Mouse (Mus musculus) c-Kit-positive CD71-negative TER-119-negative erythroid progenitor cells, embryonic 14.5 days (primary cell): ENCODE results near the gene Ucp2.
A peak's percentile ranks its signal among the peaks of the same experiment; 100 is the strongest.

ENCODE experiments used
- DNase-seq: peaks from one replicate; pipeline ENCODE4 v3.0.0-alpha.2; 2013; ENCODE audit warnings: low read depth

Gene Ucp2

GRCm38 (mm10) chr7:100503076-100503475, 9.9 kb downstream of the Ucp2 start:
- DNase-seq, result no peak

- DNase-seq, result no peak
These were observed 11.8 kb downstream of the Ucp2 start for GRCm38 (mm10) chr7:100504740-100505487.

GRCm38 (mm10) chr7:100506494-100506893, 13.4 kb downstream of the Ucp2 start:
- no peak for DNase-seq

- DNase-seq, result no peak
These were observed 15.5 kb downstream of the Ucp2 start for GRCm38 (mm10) chr7:100508670-100509069.

- DNase-seq, result no peak
These were observed 18.5 kb downstream of the Ucp2 start for GRCm38 (mm10) chr7:100511602-100512001.

DNA sequence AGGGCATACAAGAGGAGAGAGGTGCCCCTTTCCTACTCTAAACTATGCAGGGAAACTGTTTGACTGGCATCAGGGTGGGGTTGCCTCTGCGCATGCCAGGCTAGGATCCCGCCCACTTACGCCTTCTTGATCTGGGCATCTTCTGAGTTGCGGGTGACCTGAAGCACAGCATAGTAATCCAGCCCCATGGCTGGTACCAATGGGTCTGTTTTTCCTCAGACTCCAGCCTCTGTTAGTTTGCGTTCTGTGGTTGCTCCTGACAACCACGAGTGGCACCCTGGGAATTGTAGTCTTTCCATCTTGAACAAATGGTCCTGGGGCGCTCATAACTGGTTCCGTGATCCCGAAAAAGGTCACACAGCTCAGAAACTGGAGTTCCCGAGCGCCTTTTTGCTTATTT, 21.4 kb downstream of the Ucp2 start, which contains the start of gene Dnajb13:
Gene Dnajb13 (minus strand): TSS at position 388 of the 400 bp plus-strand sequence.
- DNase-seq, result no peak

DNA sequence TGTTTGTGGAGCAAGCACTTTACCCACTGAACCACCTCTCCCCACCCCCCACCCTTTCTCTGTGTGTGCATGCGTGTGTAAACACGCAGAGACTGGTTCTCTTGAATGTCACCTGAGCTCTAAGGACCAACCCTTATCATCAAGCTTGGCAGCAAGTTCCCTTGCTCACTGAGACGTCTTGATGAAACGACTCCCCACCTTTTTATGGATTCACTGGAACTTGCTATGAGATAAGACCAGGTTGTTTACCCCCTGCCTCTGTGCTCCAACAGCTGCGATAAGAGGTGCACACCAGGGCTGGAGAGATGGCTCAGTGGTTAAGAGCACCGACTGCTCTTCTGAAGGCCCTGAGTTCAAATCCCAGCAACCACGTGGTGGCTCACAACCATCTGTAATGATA, 27.1 kb downstream of the Ucp2 start:
- DNase-seq, result no peak

- peak; percentile 64 for DNase-seq
These were observed 27.6 kb downstream of the Ucp2 start for GRCm38 (mm10) chr7:100520663-100521285.

DNA sequence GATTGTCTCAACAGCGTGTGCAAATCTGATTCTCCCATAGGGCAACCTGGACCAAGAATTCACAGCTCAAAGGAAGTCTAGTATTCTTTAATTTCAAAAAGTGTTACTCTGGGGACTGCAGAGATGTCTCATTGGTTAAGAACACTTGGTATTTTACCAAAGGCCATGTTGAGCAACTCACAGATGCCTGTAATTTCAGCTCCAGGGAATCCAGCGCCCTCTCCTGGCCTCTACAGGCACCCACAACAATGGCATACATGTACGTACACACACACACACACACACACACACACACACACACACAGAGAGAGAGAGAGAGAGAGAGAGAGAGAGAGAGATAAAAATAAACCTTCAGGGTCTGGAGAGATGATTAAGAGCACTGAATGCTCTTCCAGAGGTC, 29.1 kb downstream of the Ucp2 start:
- DNase-seq, result no peak

DNA sequence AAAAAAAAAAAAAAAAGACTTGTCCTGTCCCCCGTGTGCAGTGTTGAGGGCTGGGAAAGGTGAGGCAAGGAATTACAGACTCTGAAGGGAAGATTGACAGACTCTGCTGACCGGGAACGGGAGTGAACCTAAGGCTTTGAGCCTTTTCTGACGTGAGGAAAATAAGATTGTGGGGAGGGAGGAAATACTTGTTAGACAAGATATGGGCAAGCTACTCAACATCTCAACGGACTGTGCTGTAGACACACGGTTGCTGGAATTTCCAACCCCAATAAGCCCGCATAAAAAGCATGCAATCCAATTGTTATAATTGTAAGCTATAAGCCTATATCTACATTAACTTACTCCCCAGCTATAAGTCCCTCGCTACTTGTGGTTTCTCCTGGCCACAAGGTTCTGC, 31.5 kb downstream of the Ucp2 start:
- DNase-seq, result no peak

DNA sequence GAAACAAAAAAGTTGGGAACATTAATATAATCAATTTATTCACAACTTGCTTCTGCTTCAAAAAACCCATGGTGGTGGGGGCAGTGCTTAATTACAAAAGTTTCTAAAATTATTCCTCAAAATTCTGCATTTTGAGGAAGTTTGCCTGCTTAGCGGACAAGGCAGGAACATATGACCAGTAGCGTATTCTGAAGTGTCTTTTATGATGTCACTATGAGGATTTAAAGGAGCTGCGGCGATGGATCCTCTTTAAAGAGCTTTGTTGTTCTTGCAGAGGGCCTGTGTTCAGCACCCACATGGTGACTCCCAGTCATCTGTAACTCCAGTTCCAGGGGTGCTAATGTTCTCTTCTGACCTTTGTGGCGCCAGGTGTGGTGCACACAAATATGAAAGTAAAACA, 37.6 kb downstream of the Ucp2 start:
- no peak for DNase-seq

- no peak for DNase-seq
These were observed 40.4 kb downstream of the Ucp2 start for GRCm38 (mm10) chr7:100533503-100533902.

GRCm38 (mm10) chr7:100534216-100534615, 41.1 kb downstream of the Ucp2 start:
- DNase-seq, result no peak

DNA sequence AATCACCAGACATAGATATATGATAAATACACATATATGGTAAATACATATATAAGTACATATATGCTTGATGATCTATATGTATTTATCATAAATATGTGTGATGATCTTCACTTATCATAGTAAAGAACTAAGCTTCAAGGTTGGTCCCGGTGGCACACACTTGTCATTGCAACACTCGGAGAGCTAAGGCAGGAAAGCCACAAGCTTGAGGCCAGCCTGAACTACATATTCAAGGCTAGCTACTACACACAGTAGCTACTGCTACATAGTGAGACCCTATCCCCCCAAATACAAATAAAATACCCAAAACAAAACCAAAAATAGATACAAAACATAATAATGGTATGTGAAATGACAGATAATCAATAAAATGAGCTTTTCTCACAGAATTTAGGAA, 42.7 kb downstream of the Ucp2 start:
- no peak for DNase-seq

DNA sequence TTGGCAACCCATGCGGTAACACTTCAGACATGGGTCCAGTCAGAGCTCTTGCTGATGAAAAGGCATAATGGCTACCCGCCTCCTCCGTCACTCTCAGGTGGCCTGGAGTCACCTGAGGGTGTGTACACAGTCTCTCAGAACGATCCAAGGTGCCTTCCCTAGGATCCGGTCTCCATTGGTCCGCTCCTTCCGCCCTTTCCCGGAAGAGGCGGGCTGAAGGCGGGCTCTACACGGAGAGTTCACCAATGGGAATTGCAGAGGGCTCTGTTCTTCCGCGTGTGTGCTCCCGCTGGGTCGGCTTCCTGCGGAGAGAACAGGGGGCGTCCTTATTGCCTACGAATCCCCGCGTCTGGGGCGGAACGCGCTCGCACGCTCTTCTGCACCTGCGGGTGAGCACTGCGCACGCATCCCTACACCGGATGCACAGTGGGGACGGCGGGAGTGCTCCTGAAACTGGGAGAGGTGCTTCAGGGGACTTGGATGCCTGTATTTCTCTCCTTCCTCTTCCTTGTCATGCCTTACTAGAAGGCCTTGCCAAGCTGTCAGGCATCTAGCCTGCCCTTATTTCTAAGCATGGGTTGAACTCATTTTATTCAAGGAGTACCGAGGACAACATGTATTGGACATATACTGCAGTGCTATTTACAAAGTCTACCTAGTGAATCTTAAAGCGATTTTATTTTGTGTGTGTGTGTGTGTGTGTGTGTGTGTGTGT, 43.8 kb downstream of the Ucp2 start, which contains the start of gene Coa4:
Gene Coa4 (plus strand): TSS at position 268 of the 715 bp plus-strand sequence.
- DNase-seq, result peak; percentile 92

- DNase-seq, result no peak
These were observed 44.4 kb downstream of the Ucp2 start for GRCm38 (mm10) chr7:100537519-100537902.

DNA sequence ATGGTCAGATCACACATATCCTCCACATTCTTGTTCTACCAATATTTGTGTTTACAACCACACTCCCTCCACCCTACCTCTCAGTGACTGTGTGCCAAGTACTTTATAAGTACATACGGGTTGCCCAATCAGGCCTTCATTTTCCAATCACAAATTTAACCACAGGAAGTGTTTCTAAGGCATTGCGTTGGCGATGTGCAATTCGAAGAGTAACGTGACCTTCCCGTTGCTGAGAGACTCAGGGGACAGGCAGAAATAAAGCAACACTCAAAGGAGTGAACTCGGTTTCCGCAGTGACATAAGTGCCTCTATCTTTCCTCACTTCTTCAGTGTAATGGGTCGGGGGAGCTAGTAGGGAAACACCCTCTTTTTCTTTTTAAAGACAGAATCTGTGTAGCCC, 46.4 kb downstream of the Ucp2 start:
- DNase-seq, result no peak

DNA sequence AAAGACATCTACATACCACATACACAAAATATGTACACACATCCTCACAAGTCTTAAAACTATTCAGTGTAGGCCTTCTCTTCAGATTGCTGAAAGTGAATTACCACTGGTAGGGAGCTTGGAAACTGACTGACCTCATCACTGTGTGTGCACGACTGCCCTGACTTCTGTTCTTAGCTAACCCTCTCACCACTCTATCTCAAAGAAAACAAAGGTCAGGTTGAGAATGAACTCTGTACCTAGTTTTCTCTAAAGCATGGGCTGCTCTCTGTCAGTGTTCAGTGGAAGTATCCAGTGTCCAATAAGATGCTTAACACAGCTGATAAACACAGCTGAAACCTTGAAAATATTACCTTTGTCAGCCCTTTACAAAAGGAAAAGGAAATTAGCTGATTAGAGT, 51.3 kb downstream of the Ucp2 start:
- DNase-seq, result no peak

DNA sequence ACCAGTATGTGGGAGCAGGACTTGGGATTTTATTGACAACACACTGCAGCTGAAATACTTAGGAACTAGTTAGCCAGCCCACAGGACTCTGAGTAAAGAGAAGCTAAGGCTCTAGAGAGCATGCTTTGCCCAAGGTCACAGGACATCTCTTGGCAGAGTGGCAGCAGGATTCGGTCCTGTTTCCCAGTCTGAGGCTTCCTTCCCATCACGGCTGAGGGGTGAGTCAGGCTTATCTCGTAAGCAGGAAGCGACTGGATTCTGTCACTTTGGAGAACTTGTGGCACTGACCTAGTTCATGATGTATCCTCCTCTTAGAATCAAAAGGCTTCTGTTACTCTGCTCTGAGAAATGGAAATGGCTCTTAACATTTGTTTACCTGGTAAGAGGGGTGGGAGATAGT, 54.5 kb downstream of the Ucp2 start:
- no peak for DNase-seq

DNA sequence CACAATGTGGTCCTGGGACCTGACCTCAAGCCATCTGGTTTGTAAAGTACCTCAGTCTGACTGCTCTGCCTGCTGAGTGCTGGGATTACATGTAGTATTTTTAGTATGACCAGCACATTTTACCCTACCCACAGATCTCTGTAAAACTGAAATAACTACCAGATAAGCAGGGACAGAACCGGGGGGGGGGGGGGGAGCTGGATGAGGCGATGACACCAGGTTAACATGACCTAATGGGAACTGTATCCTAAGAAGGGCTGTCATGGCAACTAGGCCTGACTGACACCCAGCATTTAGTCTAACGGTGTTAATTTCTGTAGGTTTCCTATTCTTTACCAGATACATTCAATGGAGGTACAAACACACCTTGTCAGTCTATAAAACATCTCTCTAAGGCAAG, 56.7 kb downstream of the Ucp2 start:
- no peak for DNase-seq

DNA sequence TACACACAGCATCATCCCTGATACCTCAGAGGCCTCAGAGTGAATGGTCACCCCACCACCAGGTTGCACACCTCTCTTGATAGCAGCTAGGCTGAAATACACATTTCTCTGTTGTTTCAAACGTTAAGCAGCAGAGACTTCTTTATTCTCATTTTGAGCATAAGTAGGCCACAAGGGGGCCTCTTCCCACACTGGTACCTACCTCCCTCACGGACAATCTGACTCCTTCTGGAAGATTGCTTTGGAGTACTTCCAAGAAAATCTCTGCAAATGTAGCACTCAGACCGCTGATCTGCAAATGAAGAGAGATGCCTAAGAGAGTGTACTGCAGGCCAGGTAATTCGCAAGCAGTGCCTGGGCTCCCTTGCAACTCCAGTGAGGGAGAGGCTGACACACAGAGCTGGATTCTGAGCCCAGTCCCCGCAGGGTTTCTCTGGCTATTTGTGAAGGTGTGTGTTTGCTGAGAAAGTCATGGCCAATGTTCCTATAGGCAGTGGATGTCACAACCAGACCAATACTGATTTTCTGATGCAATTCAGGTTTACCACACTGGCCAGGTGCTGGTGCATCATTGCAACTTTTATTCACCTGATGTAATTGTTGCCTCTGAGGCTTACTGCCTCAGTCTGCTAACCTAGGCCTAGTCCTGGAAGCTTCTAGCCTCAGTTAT, 57.3 kb downstream of the Ucp2 start:
- no peak for DNase-seq
